Mouse (Mus musculus) MEL-GATA-1-ER (cell line): ENCODE data around the gene Ptpn7.

Experiments used
- DNase-seq: peaks from one replicate; pipeline ENCODE4 v3.0.0-alpha.2; 2012; ENCODE audit warnings: low read depth; ENCODE audit errors: extremely low read depth

The Ptpn7 gene

GRCm38 (mm10) chr1:135156300-135156699, 23.8 kb downstream of the Ptpn7 start:
- no peak for DNase-seq

GRCm38 (mm10) chr1:135158633-135159032, 26.1 kb downstream of the Ptpn7 start:
- no peak for DNase-seq

GRCm38 (mm10) chr1:135159074-135159473, 26.6 kb downstream of the Ptpn7 start:
- no peak for DNase-seq

GRCm38 (mm10) chr1:135159556-135160123, 27.1 kb downstream of the Ptpn7 start:
- no peak for DNase-seq

GRCm38 (mm10) chr1:135160411-135161050, 28.0 kb downstream of the Ptpn7 start:
- no peak for DNase-seq

- no peak for DNase-seq
These were observed 30.2 kb downstream of the Ptpn7 start for GRCm38 (mm10) chr1:135162720-135163119.

- DNase-seq, result no peak
These were observed 34.9 kb downstream of the Ptpn7 start, which contains the start of gene Gpr37l1 for GRCm38 (mm10) chr1:135167435-135167834. TSS of gene Gpr37l1 (minus strand) at chr1:135167681.

GRCm38 (mm10) chr1:135168453-135169200, 36.1 kb downstream of the Ptpn7 start:
- no peak for DNase-seq

GRCm38 (mm10) chr1:135169556-135170224, 37.2 kb downstream of the Ptpn7 start:
- DNase-seq, result no peak

GRCm38 (mm10) chr1:135170299-135170698, 37.8 kb downstream of the Ptpn7 start:
- DNase-seq, result no peak

GRCm38 (mm10) chr1:135171202-135171601, 38.7 kb downstream of the Ptpn7 start:
- DNase-seq, result no peak

GRCm38 (mm10) chr1:135171984-135172383, 39.5 kb downstream of the Ptpn7 start:
- peak; percentile 19 for DNase-seq

- no peak for DNase-seq
These were observed 40.8 kb downstream of the Ptpn7 start for GRCm38 (mm10) chr1:135173311-135173710.

GRCm38 (mm10) chr1:135175176-135175575, 42.7 kb downstream of the Ptpn7 start:
- no peak for DNase-seq

- no peak for DNase-seq
These were observed 45.2 kb downstream of the Ptpn7 start for GRCm38 (mm10) chr1:135177724-135178123.

GRCm38 (mm10) chr1:135178863-135179262, 46.4 kb downstream of the Ptpn7 start:
- no peak for DNase-seq

GRCm38 (mm10) chr1:135180830-135181229, 48.3 kb downstream of the Ptpn7 start:
- no peak for DNase-seq

- no peak for DNase-seq
These were observed 48.8 kb downstream of the Ptpn7 start for GRCm38 (mm10) chr1:135181275-135181674.

- DNase-seq, result no peak
These were observed 49.6 kb downstream of the Ptpn7 start for GRCm38 (mm10) chr1:135181880-135182623.

GRCm38 (mm10) chr1:135182975-135183374, 50.5 kb downstream of the Ptpn7 start:
- DNase-seq, result no peak

GRCm38 (mm10) chr1:135183448-135183847, 50.9 kb downstream of the Ptpn7 start:
- DNase-seq, result no peak
